Mouse (Mus musculus): ENCODE data around the gene Fam3c.

GRCm38 (mm10) chr6:22374791-22375190, 18.7 kb upstream of the Fam3c start:
- no peak for TF ChIP-seq POLR2A (IDR thresholded peaks at IDR 0.05; ENCODE audit: borderline replicate concordance, control insufficient read depth, low read depth, low read length)
- TF ChIP-seq CTCF (IDR thresholded peaks at IDR 0.05; ENCODE audit: control insufficient read depth, insufficient read depth, low read length): no peak
